Mouse (Mus musculus) heart, embryonic 13.5 days (tissue): Measurements from ENCODE around the gene Zfp738. TPM values are rescaled to one million over a fixed set of nuclear protein-coding genes. Genes with fewer than 3 reads are reported as not detected.
A peak's percentile ranks its signal among the peaks of the same experiment; 100 is the strongest.
"Not testable (repeated sequence)": the region's sequence is repeated elsewhere in the genome, so short reads cannot be mapped to it uniquely, and the experiment has no call there.

Source experiments
- ATAC-seq: fragments of 200-750 bp; cut with Nextera tagmentation; 2 replicates; pipeline ENCODE4 v1.8.0; 2017; ENCODE audit warnings: moderate TSS enrichment; ENCODE audit not compliant: insufficient number of reproducible peaks, low FRiP score, low TSS enrichment; ENCODE audit errors: extremely low read depth
- H3K27ac ChIP-seq: fragments of 300-500 bp; sonication (generic); replicated peaks from 2 replicates; pipeline ENCODE4 v1.5.1; 2015; ENCODE audit warnings: moderate library complexity, mild to moderate bottlenecking, inconsistent platforms
- H3K27me3 ChIP-seq: fragments of 300-500 bp; sonication (generic); replicated peaks from 2 replicates; pipeline ENCODE4 v1.6.1; 2015; ENCODE audit warnings: mild to moderate bottlenecking, inconsistent platforms
- H3K36me3 ChIP-seq: fragments of 300-500 bp; sonication (generic); 2 replicates; pipeline ENCODE4 v1.6.1; 2015; ENCODE audit warnings: mild to moderate bottlenecking, inconsistent platforms
- H3K4me1 ChIP-seq: fragments of 300-500 bp; sonication (generic); 2 replicates; pipeline ENCODE4 v1.6.1; 2015; ENCODE audit warnings: inconsistent platforms
- H3K4me2 ChIP-seq: fragments of 300-500 bp; sonication (generic); 2 replicates; pipeline ENCODE4 v1.6.1; 2015; ENCODE audit warnings: inconsistent platforms, mild to moderate bottlenecking, moderate library complexity
- H3K4me3 ChIP-seq: fragments of 300-500 bp; sonication (generic); 2 replicates; pipeline ENCODE4 v1.5.1; 2015; ENCODE audit warnings: moderate library complexity, mild to moderate bottlenecking, inconsistent platforms
- H3K9ac ChIP-seq: fragments of 300-500 bp; sonication (generic); 2 replicates; pipeline ENCODE4 v1.6.1; 2015; ENCODE audit warnings: inconsistent platforms, mild to moderate bottlenecking, moderate library complexity
- H3K9me3 ChIP-seq: fragments of 300-500 bp; sonication (generic); 2 replicates; pipeline ENCODE4 v1.6.1; 2016; ENCODE audit warnings: inconsistent platforms
- WGBS: fragments of 180-500 bp; shearing (Covaris S2); methylation state at CpG from one replicate; pipeline ENCODE4 v1.1.7; 2015; ENCODE audit warnings: mixed read lengths; 5-methylcytosine and 5-hydroxymethylcytosine counted together
- polyA plus RNA-seq: library from polyadenylated mRNA; unstranded; fragments of >200 nt; fragmentation: Nextera tagmentation; extraction: Ambion mirVana; gene quantifications from 2 replicates; pipeline ENCODE4 v1.2.1, GENCODE M21; 2015

Gene Zfp738
- polyA plus RNA-seq, result 6.7 and 7.8 TPM in 2 replicates

DNA sequence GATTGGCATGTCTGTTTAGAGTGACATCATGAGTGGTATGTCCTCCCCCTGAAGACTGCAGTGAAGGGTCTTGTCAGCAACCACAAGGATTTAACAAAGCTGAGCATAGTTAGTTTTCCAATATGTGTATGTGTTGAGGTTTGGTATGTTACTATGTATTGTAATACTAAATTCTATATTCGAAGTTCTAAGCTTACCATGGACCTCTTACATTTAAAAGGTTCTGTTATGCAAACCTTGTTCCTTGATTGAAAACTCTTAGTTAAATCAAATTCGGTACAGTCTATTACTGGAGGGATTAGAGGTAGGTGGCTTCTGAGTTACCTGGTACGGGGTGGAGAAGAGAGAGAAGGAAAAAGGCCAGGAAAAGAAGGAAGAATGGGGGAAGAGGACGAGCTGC is at the start of gene Zfp738:
Gene Zfp738 (minus strand): TSS at position 101 of the 400 bp plus-strand sequence.
- no peak within 1 kb of the TSS for H3K4me3 ChIP-seq
- 65% methylated on average over 4 of the region's 4 CpGs for WGBS
- no peaks in the 10 kb centered on the region for H3K27me3 ChIP-seq
- no peak within 1 kb of the TSS for H3K27ac ChIP-seq
- no peaks in the 10 kb centered on the region for H3K36me3 ChIP-seq
- no peak within 1 kb of the TSS for H3K4me2 ChIP-seq
- no peak for ATAC-seq
- H3K9me3 ChIP-seq, result no peaks in the 10 kb centered on the region
- H3K9ac ChIP-seq, result no peak within 1 kb of the TSS
- H3K4me1 ChIP-seq, result peaks cover 7% of the 10 kb centered on the region

DNA sequence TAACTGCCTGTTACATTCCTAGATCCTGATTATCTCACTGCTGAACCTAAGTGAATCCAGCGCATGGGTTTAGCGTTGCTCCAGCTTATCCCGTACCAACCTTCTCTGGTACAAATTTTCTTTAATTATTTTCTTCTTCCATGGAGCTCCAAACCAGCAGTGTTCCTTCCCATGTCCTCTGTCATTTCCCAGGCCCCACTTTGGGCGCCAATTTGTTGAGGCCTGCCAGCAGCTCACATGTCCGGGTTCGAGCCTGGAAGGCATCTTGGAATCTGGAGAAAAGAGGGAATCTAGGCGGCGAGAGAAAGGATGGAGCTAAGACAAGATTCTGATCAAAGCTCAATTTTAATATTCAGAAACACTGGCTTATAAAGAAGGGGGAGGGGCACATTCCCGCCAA is 47.5 kb upstream of the Zfp738 start:
- H3K9me3 ChIP-seq, result peaks cover 17% of the 10 kb centered on the region
- not testable (repeated sequence) for ATAC-seq, H3K27me3 ChIP-seq, H3K4me3 ChIP-seq, H3K27ac ChIP-seq, H3K4me2 ChIP-seq, H3K4me1 ChIP-seq, H3K36me3 ChIP-seq, H3K9ac ChIP-seq
- WGBS, result 85% methylated on average over 9 of the region's 9 CpGs

GRCm38 (mm10) chr13:67729441-67729840 is 42.6 kb upstream of the Zfp738 start:
- H3K4me1 ChIP-seq, result peaks cover 13% of the 10 kb centered on the region
- H3K27me3 ChIP-seq, ATAC-seq, H3K36me3 ChIP-seq: not testable (repeated sequence)
- H3K27ac ChIP-seq, result peak overlapping the region; percentile 32; the same call in 1 of the 2 replicates
- peak overlapping the region; percentile 76 for H3K4me2 ChIP-seq
- H3K9ac ChIP-seq, result peak overlapping the region; percentile 84; the same call in 1 of the 2 replicates
- H3K4me3 ChIP-seq, result peak overlapping the region; percentile 68
- H3K9me3 ChIP-seq, result peaks cover 11% of the 10 kb centered on the region
- 54% methylated on average over 4 of the region's 4 CpGs for WGBS

- ATAC-seq, result no peak
- Histone ChIP-seq H3K9me3 (peaks cover 4% of the 10 kb centered on the region; the same call in 1 of the 2 replicates), H3K4me3 (peak within 1 kb of the TSS; percentile 68), H3K27me3 (no peaks in the 10 kb centered on the region), H3K4me2 (peak within 1 kb of the TSS; percentile 76), H3K27ac (peak within 1 kb of the TSS; percentile 32; the same call in 1 of the 2 replicates), H3K9ac (peak within 1 kb of the TSS; percentile 84), H3K4me1 (peaks cover 13% of the 10 kb centered on the region), H3K36me3 (no peaks in the 10 kb centered on the region)
- WGBS, result 6% methylated on average over 17 of the region's 21 CpGs
Observed at GRCm38 (mm10) chr13:67728641-67729318, 41.9 kb upstream of the Zfp738 start, which contains the start of gene Zfp65. Zfp65 (minus strand) TSS chr13:67729173.

DNA sequence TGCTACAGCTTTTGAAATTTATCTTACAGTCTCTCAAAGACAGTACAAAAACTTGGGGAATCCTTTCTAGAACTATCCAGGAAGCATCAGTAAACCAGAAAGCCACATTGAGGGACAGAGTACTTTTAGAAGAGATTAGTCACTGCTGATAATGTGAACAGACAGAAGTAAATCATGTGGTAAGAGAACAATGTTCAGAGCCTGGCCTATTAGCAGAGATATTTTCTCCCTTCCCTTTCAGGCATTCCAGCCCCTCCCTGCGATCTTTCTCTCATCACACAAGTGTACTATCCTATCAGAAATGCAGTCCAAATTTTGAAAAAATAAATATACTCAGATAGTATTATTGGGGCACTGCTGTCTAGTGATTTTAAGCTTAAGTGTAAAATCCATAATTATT is 41.2 kb upstream of the Zfp738 start:
- WGBS, result 60% methylated on average over 1 of the region's 1 CpGs
- Histone ChIP-seq H3K36me3 (no peaks in the 10 kb centered on the region), H3K4me2 (peak overlapping the region; percentile 76), H3K4me3 (peak overlapping the region; percentile 68), H3K9ac (peak overlapping the region; percentile 84; the same call in 1 of the 2 replicates), H3K27me3 (no peaks in the 10 kb centered on the region), H3K27ac (0 out of 2 replicates have a peak overlapping the region, but pooled peaks have one; percentile 32), H3K4me1 (peaks cover 17% of the 10 kb centered on the region), H3K9me3 (no peaks in the 10 kb centered on the region)
- ATAC-seq, result no peak

DNA sequence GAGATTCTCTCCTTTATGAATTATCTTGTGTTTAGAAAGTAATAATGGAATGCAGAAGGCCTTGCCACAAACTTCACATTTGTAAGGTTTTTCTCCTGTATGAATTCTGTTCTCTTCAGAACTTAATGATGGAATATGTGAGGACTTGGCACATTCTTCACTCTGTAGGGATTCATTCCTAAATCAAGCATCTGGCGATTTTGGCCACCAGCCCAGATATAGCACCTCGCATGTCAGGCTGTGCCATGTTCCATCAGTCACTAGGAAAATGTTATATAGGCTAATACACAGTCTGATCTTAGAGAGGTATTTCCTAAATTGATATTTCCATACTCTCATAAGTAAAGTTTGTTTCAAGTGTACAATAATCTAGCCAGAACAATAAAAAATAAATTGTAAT is 38.5 kb upstream of the Zfp738 start:
- peaks cover 20% of the 10 kb centered on the region for H3K4me1 ChIP-seq

GRCm38 (mm10) chr13:67723848-67724479 is 37.1 kb upstream of the Zfp738 start:
- Histone ChIP-seq H3K36me3 (no peaks in the 10 kb centered on the region), H3K27ac (peak overlapping the region; percentile 68), H3K27me3 (no peaks in the 10 kb centered on the region), H3K9ac (peak overlapping the region; percentile 87), H3K4me1 (peaks cover 20% of the 10 kb centered on the region), H3K4me3 (peak overlapping the region; percentile 76), H3K4me2 (peak overlapping the region; percentile 75), H3K9me3 (no peaks in the 10 kb centered on the region)
- peak; percentile 92 for ATAC-seq
- 0% methylated on average over 17 of the region's 17 CpGs for WGBS

More for the DNA sequence above, 38.5 kb upstream of the Zfp738 start:
- not testable (repeated sequence) for H3K4me3 ChIP-seq, H3K9me3 ChIP-seq, H3K27ac ChIP-seq, H3K4me2 ChIP-seq, H3K36me3 ChIP-seq, ATAC-seq, H3K9ac ChIP-seq, H3K27me3 ChIP-seq
- WGBS, result 50% methylated on average over 2 of the region's 2 CpGs

- WGBS, result 72% methylated on average over 2 of the region's 2 CpGs
Observed at GRCm38 (mm10) chr13:67683841-67684240, 3.0 kb downstream of the Zfp738 start.

GRCm38 (mm10) chr13:67682959-67683735 is 3.7 kb downstream of the Zfp738 start:
- 0 out of 2 replicates have a peak overlapping the region, but pooled peaks have one; percentile 39 for H3K27ac ChIP-seq
- not testable (repeated sequence) for H3K9me3 ChIP-seq, H3K27me3 ChIP-seq, H3K4me1 ChIP-seq, H3K36me3 ChIP-seq
- 12% methylated on average over 16 of the region's 16 CpGs for WGBS
- peak overlapping the region; percentile 74 for H3K4me2 ChIP-seq
- ATAC-seq, result peak; percentile 98
- peak overlapping the region; percentile 91 for H3K9ac ChIP-seq
- peak overlapping the region; percentile 82 for H3K4me3 ChIP-seq

More at GRCm38 (mm10) chr13:67683841-67684240, 3.0 kb downstream of the Zfp738 start:
- H3K9me3 ChIP-seq, H3K4me1 ChIP-seq, H3K36me3 ChIP-seq, ATAC-seq, H3K27ac ChIP-seq, H3K27me3 ChIP-seq: not testable (repeated sequence)
- Histone ChIP-seq H3K4me3 (peak overlapping the region; percentile 82), H3K4me2 (peak overlapping the region; percentile 74), H3K9ac (peak overlapping the region; percentile 91)

GRCm38 (mm10) chr13:67674902-67675301 is 12.0 kb downstream of the Zfp738 start:
- 88% methylated on average over 2 of the region's 2 CpGs for WGBS
- Histone ChIP-seq H3K27me3 (no peaks in the 10 kb centered on the region), H3K4me1 (no peaks in the 10 kb centered on the region), H3K36me3 (peaks cover 20% of the 10 kb centered on the region), H3K9ac (no peak overlapping the region), H3K9me3 (no peaks in the 10 kb centered on the region), H3K27ac (no peak overlapping the region), H3K4me2 (no peak overlapping the region), H3K4me3 (no peak overlapping the region)
- no peak for ATAC-seq

GRCm38 (mm10) chr13:67652496-67652895 is 34.4 kb downstream of the Zfp738 start:
- Histone ChIP-seq H3K9me3 (no peaks in the 10 kb centered on the region), H3K4me1 (no peaks in the 10 kb centered on the region), H3K9ac (no peak overlapping the region), H3K36me3 (no peaks in the 10 kb centered on the region), H3K4me2 (no peak overlapping the region), H3K27me3 (no peaks in the 10 kb centered on the region), H3K27ac (no peak overlapping the region), H3K4me3 (no peak overlapping the region)
- 40% methylated on average over 3 of the region's 3 CpGs for whole genome bisulfite sequencing
- no peak for ATAC-seq
